10 mouse cellular contexts compared by ENCODE assay signal in genomic region chr6:99200656-99201055, GRCm38 (mm10).
DNase-seq lines count a peak whose midpoint lies in the region; ATAC-seq and TF ChIP-seq lines count a peak whose summit lies in the region.
"Had no signal": no experiment of that assay in that cellular context is flagged by ENCODE, and none has a peak within 500 bp of the region (broad histone marks: within the 10 kb centered on the region; RNA-seq: fewer than 3 reads in every experiment).

No protein-coding gene starts in this region.

- H3K9me3 ChIP-seq in limb, embryonic 14.5 days (ENCODE audit: control insufficient read depth, low read length): no peaks in the 10 kb centered on the region
- no peaks in the 10 kb centered on the region for H3K9me3 ChIP-seq in limb, embryonic 10.5 days (replicated peaks)
- no peaks in the 10 kb centered on the region for H3K9me3 ChIP-seq in forebrain, embryonic 12.5 days
- H3K9me3 ChIP-seq in hindbrain, embryonic 14.5 days (ENCODE audit: control insufficient read depth, low read length): no peaks in the 10 kb centered on the region
- H3K9me3 ChIP-seq in neural tube, embryonic 14.5 days (ENCODE audit: control insufficient read depth, low read length): no peaks in the 10 kb centered on the region
- H3K9me3 ChIP-seq: liver, embryonic 15.5 days had no signal

- peak; percentile 62; the same call in 1 of the 2 replicates for ATAC-seq in limb, embryonic 14.5 days (ENCODE audit: low FRiP score, low read depth)
- ATAC-seq in forebrain, embryonic 12.5 days (ENCODE audit: low FRiP score): no peak
- ATAC-seq in hindbrain, embryonic 14.5 days (ENCODE audit: low FRiP score): no peak
- ATAC-seq in neural tube, embryonic 14.5 days (ENCODE audit: low read depth): no peak; the same call in 1 of the 2 replicates
- ATAC-seq in granulocyte monocyte progenitor cell, adult 5-6 weeks (replicated peaks; ENCODE audit: poor library complexity, severe bottlenecking): no peak

- 0 out of 2 replicates have a peak overlapping the region, but pooled peaks have one; percentile 5 for H3K4me2 ChIP-seq in limb, embryonic 14.5 days (replicated peaks; ENCODE audit: low read depth, low read length, severe bottlenecking)
- H3K4me2 ChIP-seq in forebrain, embryonic 12.5 days: peak overlapping the region; percentile 42
- H3K4me2 ChIP-seq in hindbrain, embryonic 14.5 days (replicated peaks): peak overlapping the region; percentile 33
- H3K4me2 ChIP-seq in neural tube, embryonic 14.5 days (ENCODE audit: low read depth, low read length): peak overlapping the region; percentile 16; the same call in 1 of the 2 replicates
- H3K4me2 ChIP-seq: liver, embryonic 15.5 days had no signal

- H3K9ac ChIP-seq in limb, embryonic 14.5 days (ENCODE audit: low read depth, low read length, severe bottlenecking): no peak overlapping the region
- H3K9ac ChIP-seq in forebrain, embryonic 12.5 days: no peak overlapping the region
- H3K9ac ChIP-seq in hindbrain, embryonic 14.5 days: no peak overlapping the region
- no peak overlapping the region for H3K9ac ChIP-seq in neural tube, embryonic 14.5 days (replicated peaks; ENCODE audit: low read depth, low read length)
- H3K9ac ChIP-seq: liver, embryonic 15.5 days had no signal

- no peaks in the 10 kb centered on the region for H3K36me3 ChIP-seq in limb, embryonic 14.5 days (ENCODE audit: control insufficient read depth, insufficient read depth, low read length)
- H3K36me3 ChIP-seq in limb, embryonic 10.5 days: no peaks in the 10 kb centered on the region
- no peaks in the 10 kb centered on the region for H3K36me3 ChIP-seq in forebrain, embryonic 12.5 days (replicated peaks)
- no peaks in the 10 kb centered on the region for H3K36me3 ChIP-seq in hindbrain, embryonic 14.5 days (replicated peaks; ENCODE audit: control insufficient read depth, insufficient read depth)
- no peaks in the 10 kb centered on the region for H3K36me3 ChIP-seq in neural tube, embryonic 14.5 days (ENCODE audit: control insufficient read depth, insufficient read depth, low read length)
- H3K36me3 ChIP-seq: liver, embryonic 15.5 days had no signal

- H3K4me3 ChIP-seq in limb, embryonic 14.5 days (replicated peaks; ENCODE audit: low read length): no peak overlapping the region
- H3K4me3 ChIP-seq in limb, embryonic 10.5 days: no peak overlapping the region
- no peak overlapping the region for H3K4me3 ChIP-seq in forebrain, embryonic 12.5 days (replicated peaks)
- no peak overlapping the region for H3K4me3 ChIP-seq in hindbrain, embryonic 14.5 days (replicated peaks; ENCODE audit: low read length)
- no peak overlapping the region for H3K4me3 ChIP-seq in neural tube, embryonic 14.5 days (ENCODE audit: low read depth, low read length)
- H3K4me3 ChIP-seq: liver, embryonic 15.5 days had no signal

- H3K27me3 ChIP-seq in limb, embryonic 14.5 days (ENCODE audit: control insufficient read depth, insufficient read depth, low read length): no peaks in the 10 kb centered on the region
- H3K27me3 ChIP-seq in limb, embryonic 10.5 days (ENCODE audit: low read depth, poor library complexity, severe bottlenecking): no peaks in the 10 kb centered on the region
- peaks cover under 1% of the 10 kb centered on the region; the same call in 1 of the 2 replicates for H3K27me3 ChIP-seq in forebrain, embryonic 12.5 days
- H3K27me3 ChIP-seq in hindbrain, embryonic 14.5 days (ENCODE audit: control insufficient read depth, insufficient read depth, low read length): peaks cover 14% of the 10 kb centered on the region
- H3K27me3 ChIP-seq in neural tube, embryonic 14.5 days (ENCODE audit: control insufficient read depth, insufficient read depth, low read length): no peaks in the 10 kb centered on the region
- H3K27me3 ChIP-seq: liver, embryonic 15.5 days had no signal

- 31% methylated on average over 11 of the region's 11 CpGs for WGBS in limb, embryonic 14.5 days
- WGBS in limb, embryonic 10.5 days: 24% methylated on average over 11 of the region's 11 CpGs
- 7% methylated on average over 11 of the region's 11 CpGs for WGBS in forebrain, embryonic 12.5 days
- WGBS in hindbrain, embryonic 14.5 days: 9% methylated on average over 11 of the region's 11 CpGs
- WGBS in neural tube, embryonic 14.5 days: 7% methylated on average over 11 of the region's 11 CpGs

- no peak for TF ChIP-seq POLR2A in limb, embryonic 14.5 days (IDR thresholded peaks at IDR 0.05; ENCODE audit: borderline replicate concordance, extremely low read depth, insufficient read depth, insufficient read length)

- peaks cover 22% of the 10 kb centered on the region for H3K4me1 ChIP-seq in limb, embryonic 14.5 days (ENCODE audit: control insufficient read depth, insufficient read depth, low read length)
- peaks cover 54% of the 10 kb centered on the region for H3K4me1 ChIP-seq in limb, embryonic 10.5 days
- H3K4me1 ChIP-seq in forebrain, embryonic 12.5 days: peaks cover 56% of the 10 kb centered on the region
- H3K4me1 ChIP-seq in hindbrain, embryonic 14.5 days (replicated peaks; ENCODE audit: control insufficient read depth, insufficient read depth, low read length): peaks cover 47% of the 10 kb centered on the region
- H3K4me1 ChIP-seq in neural tube, embryonic 14.5 days (ENCODE audit: control insufficient read depth, insufficient read depth, low read length): peaks cover 31% of the 10 kb centered on the region

- DNase-seq in limb, embryonic 14.5 days (ENCODE audit: low spot score): no peak
- DNase-seq in limb, embryonic 10.5 days (ENCODE audit: low spot score): no peak
- no peak for DNase-seq in hindbrain, embryonic 14.5 days (ENCODE audit: low spot score)
- DNase-seq in lung, postnatal 14 days: no peak
- no peak for DNase-seq in cerebellum, adult 8-10 months
- DNase-seq: kidney, adult 8-10 months had no signal

- no peak overlapping the region for H3K27ac ChIP-seq in limb, embryonic 14.5 days (replicated peaks; ENCODE audit: low read depth, low read length)
- no peak overlapping the region for H3K27ac ChIP-seq in limb, embryonic 10.5 days
- H3K27ac ChIP-seq in forebrain, embryonic 12.5 days: peak overlapping the region; percentile 61
- no peak overlapping the region for H3K27ac ChIP-seq in hindbrain, embryonic 14.5 days
- no peak overlapping the region for H3K27ac ChIP-seq in neural tube, embryonic 14.5 days (ENCODE audit: low read depth, low read length)
- H3K27ac ChIP-seq: liver, embryonic 15.5 days had no signal
